ENCODE assay signal across 11 mouse cellular contexts in the genomic region with DNA sequence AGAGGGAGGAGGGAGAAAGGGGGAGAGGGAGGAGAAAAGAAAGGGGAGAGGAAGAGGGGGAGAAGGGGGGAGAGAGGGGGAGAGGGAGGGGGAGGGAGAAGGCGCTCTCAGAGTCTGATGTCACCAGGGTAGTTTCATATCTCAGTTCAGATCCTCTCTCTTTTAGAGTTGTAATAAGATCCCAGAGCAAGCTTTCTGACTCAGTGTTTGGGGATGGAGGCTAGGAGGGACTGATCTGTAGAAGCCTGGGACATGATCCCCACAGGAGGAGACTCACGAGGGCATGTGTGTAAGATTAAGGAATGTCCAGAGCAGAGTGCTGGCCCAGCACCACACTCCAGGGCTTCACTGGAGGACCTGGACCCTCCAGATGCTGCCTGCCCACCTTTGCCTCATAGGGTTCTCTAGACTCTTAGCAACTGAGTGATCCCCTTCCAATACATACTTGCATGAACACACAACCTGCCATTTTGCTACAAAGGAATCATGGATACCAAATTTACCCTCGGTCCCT. TPM values are rescaled to one million over a fixed set of nuclear protein-coding genes. Genes with fewer than 3 reads are reported as not detected.
DNase-seq lines count a peak whose midpoint lies in the region; ATAC-seq lines count a peak whose summit lies in the region.
"Had no signal": no experiment of that assay in that cellular context is flagged by ENCODE, and none has a peak within 500 bp of the region (broad histone marks: within the 10 kb centered on the region; RNA-seq: fewer than 3 reads in every experiment).

No protein-coding gene starts in this region.

- H3K36me3 ChIP-seq in heart, embryonic 12.5 days, result no peaks in the 10 kb centered on the region
- H3K36me3 ChIP-seq in neural tube, embryonic 12.5 days, result no peaks in the 10 kb centered on the region
- no peaks in the 10 kb centered on the region for H3K36me3 ChIP-seq in limb, embryonic 10.5 days

- intact Hi-C loops in heart, postnatal 14 days (cut with DNase I), result no loop called here

- H3K4me1 ChIP-seq in heart, embryonic 12.5 days (replicated peaks), result peaks cover 72% of the 10 kb centered on the region
- H3K4me1 ChIP-seq in neural tube, embryonic 12.5 days, result peaks cover 27% of the 10 kb centered on the region
- H3K4me1 ChIP-seq in limb, embryonic 10.5 days, result peaks cover 69% of the 10 kb centered on the region

- peak overlapping the region; percentile 61 for H3K4me2 ChIP-seq in heart, embryonic 12.5 days
- H3K4me2 ChIP-seq in neural tube, embryonic 12.5 days (replicated peaks), result peak overlapping the region; percentile 46

- no peak for DNase-seq in heart, postnatal 14 days
- DNase-seq in neural tube, embryonic 10.5 days (ENCODE audit: extremely low spot score, low spot score), result no peak
- peak; percentile 38 for DNase-seq in limb, embryonic 10.5 days (ENCODE audit: low spot score)
- DNase-seq in adipocyte (ENCODE audit: low spot score), result no peak
- no peak for DNase-seq in urinary bladder, postnatal 14 days (ENCODE audit: low spot score)
- DNase-seq: right cerebral cortex, postnatal 14 days had no signal

- no peak overlapping the region for H3K4me3 ChIP-seq in heart, embryonic 12.5 days
- no peak overlapping the region for H3K4me3 ChIP-seq in neural tube, embryonic 12.5 days
- H3K4me3 ChIP-seq in limb, embryonic 10.5 days, result no peak overlapping the region

- H3K27ac ChIP-seq in heart, embryonic 12.5 days (ENCODE audit: poor library complexity, severe bottlenecking), result 0 out of 2 replicates have a peak overlapping the region, but pooled peaks have one; percentile 58
- H3K27ac ChIP-seq in neural tube, embryonic 12.5 days, result no peak overlapping the region
- H3K27ac ChIP-seq in limb, embryonic 10.5 days, result peak overlapping the region; percentile 81; the same call in 1 of the 2 replicates

- no peaks in the 10 kb centered on the region for H3K9me3 ChIP-seq in heart, embryonic 12.5 days (replicated peaks)
- no peaks in the 10 kb centered on the region for H3K9me3 ChIP-seq in neural tube, embryonic 12.5 days
- H3K9me3 ChIP-seq in limb, embryonic 10.5 days (replicated peaks), result no peaks in the 10 kb centered on the region

- no peaks in the 10 kb centered on the region; the same call in 1 of the 2 replicates for H3K27me3 ChIP-seq in heart, embryonic 12.5 days (replicated peaks)
- H3K27me3 ChIP-seq in neural tube, embryonic 12.5 days (replicated peaks), result 0 out of 2 replicates have a peak, but pooled peaks cover 5% of the 10 kb centered on the region
- 0 out of 2 replicates have a peak, but pooled peaks cover 17% of the 10 kb centered on the region for H3K27me3 ChIP-seq in limb, embryonic 10.5 days (ENCODE audit: low read depth, poor library complexity, severe bottlenecking)

- no peak overlapping the region for H3K9ac ChIP-seq in heart, embryonic 12.5 days
- H3K9ac ChIP-seq in neural tube, embryonic 12.5 days, result no peak overlapping the region

- no peak for ATAC-seq in heart, embryonic 12.5 days (ENCODE audit: insufficient number of reproducible peaks, low FRiP score)
- no peak for ATAC-seq in neural tube, embryonic 12.5 days (ENCODE audit: low FRiP score, low read depth)
- no peak for ATAC-seq in cerebellum, adult (ENCODE audit: insufficient number of reproducible peaks, low FRiP score, low TSS enrichment)
- ATAC-seq: lung, postnatal 0 days had no signal

- 31% methylated on average over 3 of the region's 3 CpGs for WGBS in heart, embryonic 12.5 days
- WGBS in neural tube, embryonic 12.5 days, result 48% methylated on average over 3 of the region's 3 CpGs
- 56% methylated on average over 3 of the region's 3 CpGs for WGBS in limb, embryonic 10.5 days

RNA-seq across cellular contexts. Expression of a gene that starts 0.7 kb away (rescaled TPM):
- polyA plus RNA-seq in heart, embryonic 12.5 days (2016; fragmentation: Nextera tagmentation; extraction: Ambion mirVana), result 4.9 and 5.5 TPM in 2 replicates
- 10 to 100 TPM; 33.7 to 39.7 TPM for total RNA-seq in heart, postnatal 14 days (2021)
- 2.5 and 3.1 TPM in 2 replicates for polyA plus RNA-seq in neural tube, embryonic 12.5 days (2016; fragmentation: Nextera tagmentation; extraction: Ambion mirVana)
- polyA plus RNA-seq in limb, embryonic 10.5 days (2016; fragmentation: Nextera tagmentation; extraction: Ambion mirVana), result 1.9 and 3.1 TPM in 2 replicates
- total RNA-seq: granulocyte monocyte progenitor cell, adult 5-6 weeks had no signal

RNA-seq across cellular contexts. Expression of a gene that starts 8.4 kb away (rescaled TPM):
- polyA plus RNA-seq in heart, embryonic 12.5 days (2016; fragmentation: Nextera tagmentation; extraction: Ambion mirVana), result 23.6 and 23.7 TPM in 2 replicates
- 10 to 100 TPM; 17.9 to 20.9 TPM for total RNA-seq in heart, postnatal 14 days (2021)
- 32.1 and 32.2 TPM in 2 replicates for polyA plus RNA-seq in neural tube, embryonic 12.5 days (2016; fragmentation: Nextera tagmentation; extraction: Ambion mirVana)
- polyA plus RNA-seq in limb, embryonic 10.5 days (2016; fragmentation: Nextera tagmentation; extraction: Ambion mirVana), result 24.1 and 25.9 TPM in 2 replicates

RNA-seq across cellular contexts. Expression of a gene that starts 25.4 kb away (rescaled TPM):
- polyA plus RNA-seq in heart, embryonic 12.5 days (2016; fragmentation: Nextera tagmentation; extraction: Ambion mirVana), result 4.5 and 5.1 TPM in 2 replicates
- 10 to 100 TPM; 21.2 to 24.1 TPM for total RNA-seq in heart, postnatal 14 days (2021)
- polyA plus RNA-seq in neural tube, embryonic 12.5 days (2016; fragmentation: Nextera tagmentation; extraction: Ambion mirVana), result 1.4 and 2.0 TPM in 2 replicates
- polyA plus RNA-seq in limb, embryonic 10.5 days (2016; fragmentation: Nextera tagmentation; extraction: Ambion mirVana), result 2.7 and 3.4 TPM in 2 replicates

RNA-seq across cellular contexts. Expression of a gene that starts 49.3 kb away (rescaled TPM):
- polyA plus RNA-seq in heart, embryonic 12.5 days (2016; fragmentation: Nextera tagmentation; extraction: Ambion mirVana), result 4.5 and 4.6 TPM in 2 replicates
- total RNA-seq in heart, postnatal 14 days (2021), result 1 to 10 TPM; 5.2 to 8.4 TPM
- polyA plus RNA-seq in neural tube, embryonic 12.5 days (2016; fragmentation: Nextera tagmentation; extraction: Ambion mirVana), result 9.7 and 9.8 TPM in 2 replicates
- polyA plus RNA-seq in limb, embryonic 10.5 days (2016; fragmentation: Nextera tagmentation; extraction: Ambion mirVana), result 7.1 and 8.8 TPM in 2 replicates
